Mouse (Mus musculus): ENCODE measurements around the gene Wdr90. TPM values are rescaled to one million over a fixed set of nuclear protein-coding genes. Genes with fewer than 3 reads are reported as not detected.
"Not testable (repeated sequence)": the region's sequence is repeated elsewhere in the genome, so short reads cannot be mapped to it uniquely, and the experiment has no call there.

Gene Wdr90
- total RNA-seq, 2 experiments from 2014 or later = 21.2 to 36.6 TPM

DNA sequence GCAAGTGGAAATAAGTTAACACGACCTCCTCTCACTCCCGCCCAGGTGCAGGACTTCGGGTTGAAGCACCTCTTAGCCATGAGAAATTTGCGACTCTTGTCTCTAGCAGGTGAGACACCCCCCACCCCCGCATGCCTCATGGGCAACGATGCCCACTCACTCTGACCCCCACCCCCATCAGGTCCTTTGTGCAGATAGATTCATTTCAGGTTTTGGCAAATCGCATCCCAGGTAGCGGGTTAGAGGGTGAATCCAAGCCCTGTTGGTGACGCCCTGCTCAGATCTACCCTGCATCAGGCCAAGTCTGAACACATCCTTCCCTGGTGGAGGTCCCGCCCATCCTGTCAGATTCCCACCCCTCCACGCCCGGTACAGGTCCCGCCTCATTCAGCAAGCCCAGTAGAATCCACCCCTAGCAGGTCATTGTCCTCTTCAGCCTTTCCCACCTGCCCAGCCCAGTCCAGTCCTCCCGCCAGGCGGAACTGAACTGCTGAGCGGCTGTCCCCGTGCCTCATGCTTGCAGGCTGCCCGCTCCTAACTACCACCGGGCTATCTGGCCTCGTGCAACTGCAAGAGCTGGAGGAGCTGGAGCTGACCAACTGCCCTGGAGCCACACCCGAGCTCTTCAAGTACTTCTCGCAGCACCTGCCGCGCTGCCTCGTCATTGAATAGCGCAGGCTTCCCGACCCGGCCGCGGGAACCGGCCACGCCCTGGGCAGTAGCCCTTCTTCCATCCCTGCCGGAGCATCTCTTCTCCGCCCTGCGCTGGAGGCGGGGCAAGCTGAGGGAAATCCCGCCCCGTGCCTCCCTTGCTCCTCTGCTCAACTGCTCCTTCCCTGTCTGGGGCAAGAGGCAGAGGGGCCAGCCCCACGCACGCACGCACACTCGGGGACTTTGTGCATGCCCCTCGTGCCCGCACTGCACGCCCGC is 42.2 kb downstream of the Wdr90 start:
- no peak for DNase-seq (ENCODE audit: low spot score in 2 of 2)
- intact Hi-C loops (cut with DNase I) = no loop called here

DNA sequence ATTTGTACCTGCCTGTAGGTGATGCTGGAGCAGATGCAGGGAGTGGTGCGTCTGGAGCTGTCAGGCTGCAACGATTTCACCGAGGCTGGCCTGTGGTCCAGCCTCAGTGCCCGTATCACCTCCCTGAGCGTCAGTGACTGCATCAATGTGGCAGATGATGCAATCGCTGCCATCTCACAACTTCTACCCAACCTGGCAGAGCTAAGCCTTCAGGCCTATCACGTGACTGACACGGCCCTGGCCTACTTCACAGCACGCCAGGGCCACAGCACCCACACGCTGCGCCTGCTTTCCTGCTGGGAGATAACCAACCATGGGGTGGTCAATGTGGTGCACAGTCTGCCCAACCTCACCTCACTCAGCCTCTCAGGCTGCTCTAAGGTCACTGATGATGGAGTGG is 43.6 kb downstream of the Wdr90 start:
- no peak for DNase-seq (ENCODE audit: low spot score in 2 of 2)
- intact Hi-C loops (cut with DNase I) = no loop called here

DNA sequence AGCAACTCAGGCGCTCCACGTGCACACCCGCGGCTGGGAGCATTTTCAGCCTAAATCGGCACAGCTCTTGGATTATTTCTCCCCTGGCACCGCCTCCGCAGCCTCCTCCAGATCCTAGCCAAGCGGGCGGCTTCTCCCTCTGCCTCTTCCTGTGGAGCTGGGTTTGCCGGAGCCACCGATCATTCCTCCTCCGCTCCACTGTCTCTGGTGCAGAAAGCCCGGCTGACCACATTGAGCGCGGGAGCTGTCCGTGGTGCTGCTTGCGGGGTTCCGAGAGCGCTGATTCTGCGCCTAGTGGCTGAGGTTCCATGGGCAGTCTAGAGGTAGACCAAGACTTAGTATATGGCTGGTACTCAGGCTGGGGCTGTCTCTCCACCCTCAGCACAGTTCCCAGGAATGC is 47.8 kb downstream of the Wdr90 start:
- intact Hi-C loops (cut with DNase I) = no loop called here

DNA sequence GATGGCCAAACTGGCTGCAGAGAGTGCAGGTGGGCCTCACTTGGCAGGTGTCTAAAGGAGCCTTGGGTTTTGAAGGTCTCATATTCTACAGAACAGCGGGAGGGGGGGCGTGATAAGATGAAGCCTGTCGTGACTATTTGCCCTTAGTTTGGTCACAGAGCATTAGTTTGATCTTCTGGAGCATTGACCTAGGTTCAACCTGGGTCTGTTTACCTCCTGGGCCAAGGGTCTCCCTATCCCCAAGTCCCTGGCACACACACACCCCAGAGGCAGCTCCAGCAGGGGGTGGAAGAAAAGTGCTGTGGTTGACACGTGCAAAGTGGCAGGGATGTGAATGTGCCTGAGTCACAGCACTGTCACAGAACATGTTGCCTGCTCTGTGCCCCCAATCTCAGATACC is 50.4 kb downstream of the Wdr90 start:
- intact Hi-C loops (cut with DNase I) = no loop called here
- DNase-seq (ENCODE audit: low spot score in 2 of 2) = no peak

More for the DNA sequence above, 47.8 kb downstream of the Wdr90 start:
- peak; percentile 88 to 93 for DNase-seq (ENCODE audit: low spot score in 2 of 2)

DNA sequence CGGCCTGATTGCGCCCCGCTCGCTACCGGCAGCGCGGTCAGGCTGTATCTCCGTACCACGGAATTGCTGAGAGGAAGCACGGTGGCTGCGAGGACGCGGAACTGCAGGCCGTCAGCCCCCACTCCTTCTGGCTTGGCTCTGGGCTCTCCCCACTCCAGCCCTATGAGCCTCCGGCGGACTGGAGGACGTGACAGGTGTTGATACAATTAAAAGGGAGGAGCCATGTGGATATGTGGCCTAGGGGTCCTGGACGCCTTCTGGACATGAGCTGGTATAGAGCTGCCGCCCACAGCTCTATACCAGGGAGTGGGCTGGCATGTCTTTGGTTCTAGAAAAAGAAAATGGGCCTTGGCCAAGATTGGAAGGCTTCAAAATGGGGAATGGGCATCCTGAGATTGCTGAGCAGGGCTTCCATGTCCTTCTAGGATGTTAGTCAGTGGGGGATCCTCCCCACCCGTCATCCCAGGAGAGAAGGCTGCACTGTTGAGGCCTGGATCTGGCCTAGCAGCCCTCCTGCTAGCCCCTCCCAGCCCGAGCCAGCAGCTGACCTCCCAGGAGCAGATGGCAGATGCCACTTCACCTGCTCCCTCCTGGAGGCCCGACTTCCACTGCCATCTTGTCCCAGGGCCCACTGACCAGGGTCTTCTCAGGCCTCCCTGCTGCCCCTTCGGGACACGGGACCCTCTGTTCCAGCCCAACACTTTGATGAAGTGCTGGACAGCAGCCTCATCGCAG is 51.5 kb downstream of the Wdr90 start:
- intact Hi-C loops (cut with DNase I) = loop anchor here (10.0 kb wide), 1 partner anchor 235 kb away; the partner anchor contains the start of genes Lmf1 and Sox8
- peak in 1 of 2 experiments; percentile 66 for DNase-seq (ENCODE audit: low spot score in 2 of 2)

DNA sequence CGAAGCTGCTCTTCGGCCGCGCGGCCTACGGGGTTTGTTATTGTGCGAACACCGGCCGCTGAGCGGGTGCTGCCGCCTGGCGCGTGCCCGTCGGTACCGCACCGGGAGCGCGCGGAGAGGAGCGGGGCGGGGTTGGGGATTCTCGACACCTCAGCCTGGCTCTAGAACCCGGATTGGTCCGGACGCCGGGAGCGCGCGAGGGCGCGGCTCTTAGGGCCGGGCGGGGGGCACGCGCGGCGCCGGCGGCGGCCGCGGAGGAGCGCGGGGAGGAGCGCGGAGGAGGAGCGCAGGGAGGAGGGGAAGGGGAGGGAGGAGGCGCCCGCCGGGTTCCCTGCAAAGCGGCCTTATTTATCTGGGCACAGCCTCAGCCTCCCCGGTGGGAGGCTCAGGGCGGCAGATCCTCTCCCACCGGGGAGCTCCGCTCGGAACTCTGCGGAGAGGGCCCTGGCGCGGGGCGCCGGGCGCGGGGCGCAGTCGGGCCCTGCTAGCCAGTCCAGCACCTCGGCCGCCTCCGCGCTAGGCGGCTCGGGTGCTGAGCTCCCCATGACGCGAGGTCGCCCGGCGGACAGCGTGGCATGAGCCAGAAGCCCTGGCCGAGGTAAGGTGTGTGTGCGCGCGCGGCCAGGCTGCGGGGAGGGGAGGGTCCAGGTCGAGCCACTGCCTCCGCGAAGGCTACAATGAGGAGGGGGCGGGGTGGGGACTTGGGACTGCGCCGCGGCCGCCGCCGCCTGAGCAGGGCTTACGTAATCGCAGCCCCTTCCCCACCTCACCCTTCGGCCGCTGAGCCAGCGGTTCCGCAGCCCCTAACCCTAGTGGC is 52.3 kb downstream of the Wdr90 start, which contains the start of gene Fbxl16:
Gene Fbxl16, plus strand, starts transcription at position 297 of the 817 bp plus-strand sequence.
- intact Hi-C loops (cut with DNase I) = loop anchor here (10.0 kb wide), 1 partner anchor 234 kb away; the partner anchor contains the start of genes Lmf1 and Sox8
- peak; percentile 90 to 94 for DNase-seq (ENCODE audit: low spot score in 2 of 2)

DNA sequence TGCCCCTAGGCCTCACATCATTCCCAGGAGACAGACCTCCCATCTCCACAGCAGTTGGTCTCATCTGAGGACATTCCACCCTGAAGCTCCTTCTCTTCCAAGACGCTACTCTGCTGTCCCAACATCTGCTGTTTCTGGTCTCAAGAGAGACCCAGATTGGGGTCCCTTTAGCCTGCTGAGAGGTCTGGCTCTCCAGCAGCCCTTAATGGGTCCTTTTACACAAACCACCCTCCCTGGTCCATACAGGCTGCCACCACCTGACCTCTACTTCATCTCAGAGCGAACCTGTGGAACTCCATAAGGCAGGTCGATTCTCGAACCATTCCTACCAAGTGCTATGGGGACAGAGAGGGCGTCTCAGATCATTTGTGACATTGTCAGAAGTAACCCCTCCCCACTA is 53.3 kb downstream of the Wdr90 start:
- DNase-seq (ENCODE audit: low spot score in 2 of 2) = no peak
- intact Hi-C loops (cut with DNase I) = loop anchor here (10.0 kb wide), 1 partner anchor 233 kb away; the partner anchor contains the start of genes Lmf1 and Sox8

DNA sequence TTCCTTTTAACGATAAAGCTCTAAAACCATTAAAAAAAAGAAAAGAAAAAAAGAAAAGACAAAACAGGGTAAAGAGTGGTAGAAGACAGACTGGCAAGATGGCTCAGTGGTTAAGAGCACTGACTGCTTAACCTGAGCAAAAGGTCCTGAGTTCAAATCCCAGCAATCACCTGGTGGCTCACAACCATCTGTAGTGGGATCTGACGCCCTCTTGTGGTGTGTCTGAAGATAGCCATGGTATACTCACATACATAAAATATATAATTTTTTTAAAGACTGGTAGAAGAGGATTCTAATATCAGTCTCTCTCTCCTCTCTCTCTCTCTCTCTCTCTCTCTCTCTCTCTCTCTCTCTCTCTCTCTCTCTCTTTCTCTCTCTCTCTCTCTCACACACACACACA is 53.8 kb downstream of the Wdr90 start:
- intact Hi-C loops (cut with DNase I) = loop anchor here (10.0 kb wide), 1 partner anchor 233 kb away; the partner anchor contains the start of genes Lmf1 and Sox8
- DNase-seq (ENCODE audit: low spot score in 2 of 2) = not testable (repeated sequence)

DNA sequence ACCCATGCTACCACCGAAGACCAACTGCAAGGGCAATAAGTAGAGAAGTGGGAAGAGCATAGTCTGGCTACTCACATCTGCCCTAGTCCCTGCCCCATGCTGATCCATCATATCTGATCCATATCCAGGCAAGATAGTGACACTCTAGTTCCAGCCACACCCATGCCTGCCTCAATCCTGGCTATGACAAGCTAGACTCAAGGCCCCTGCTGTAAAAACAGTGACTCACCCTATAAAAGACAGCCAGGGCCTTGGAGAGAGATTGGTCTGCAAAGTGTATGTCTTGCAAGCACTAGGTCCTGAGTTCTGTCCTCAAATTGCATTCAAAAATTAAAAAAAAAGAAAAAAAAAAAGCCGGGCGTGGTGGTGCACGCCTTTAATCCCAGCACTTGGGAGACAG is 54.8 kb downstream of the Wdr90 start:
- intact Hi-C loops (cut with DNase I) = loop anchor here (10.0 kb wide), 1 partner anchor 232 kb away; the partner anchor contains the start of genes Lmf1 and Sox8
- no peak for DNase-seq (ENCODE audit: low spot score in 2 of 2)

DNA sequence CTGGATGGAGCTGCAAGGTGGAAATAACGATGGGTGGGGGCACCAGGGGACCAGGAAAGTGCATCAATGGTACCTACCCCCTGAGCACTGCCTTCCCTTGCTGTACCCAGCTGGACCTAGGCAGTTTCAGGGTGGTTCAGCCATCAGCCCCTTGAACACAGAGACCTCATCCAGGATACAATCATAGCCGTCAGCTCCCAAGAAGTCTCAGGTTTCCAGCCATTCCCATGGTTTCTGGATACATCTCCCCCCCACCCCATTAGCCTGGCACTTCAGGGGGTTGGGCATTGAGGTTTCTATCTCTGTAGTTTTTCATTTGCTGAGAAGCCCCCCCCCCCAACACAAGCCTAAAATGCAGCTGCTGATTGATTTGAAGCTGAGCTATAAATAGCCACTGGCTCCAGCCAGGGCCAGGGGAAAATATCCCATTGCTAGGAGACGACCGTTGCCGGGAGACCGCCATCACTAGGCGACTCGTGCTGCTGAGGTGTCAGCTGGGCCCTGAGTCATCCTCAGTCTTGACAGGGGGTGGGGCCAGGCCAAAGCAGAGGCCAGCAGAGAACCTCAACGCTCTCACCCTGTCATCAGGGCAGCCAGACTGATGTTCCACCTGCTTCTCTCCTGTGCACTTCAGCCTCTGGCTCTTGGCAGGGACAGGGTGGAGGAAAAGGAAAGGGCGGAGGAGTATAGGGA is 58.3 kb downstream of the Wdr90 start:
- DNase-seq (ENCODE audit: low spot score in 2 of 2) = peak; percentile 78 to 83
- intact Hi-C loops (cut with DNase I) = loop anchor here (10.0 kb wide), 1 partner anchor 228 kb away; the partner anchor contains the start of genes Lmf1 and Sox8

DNA sequence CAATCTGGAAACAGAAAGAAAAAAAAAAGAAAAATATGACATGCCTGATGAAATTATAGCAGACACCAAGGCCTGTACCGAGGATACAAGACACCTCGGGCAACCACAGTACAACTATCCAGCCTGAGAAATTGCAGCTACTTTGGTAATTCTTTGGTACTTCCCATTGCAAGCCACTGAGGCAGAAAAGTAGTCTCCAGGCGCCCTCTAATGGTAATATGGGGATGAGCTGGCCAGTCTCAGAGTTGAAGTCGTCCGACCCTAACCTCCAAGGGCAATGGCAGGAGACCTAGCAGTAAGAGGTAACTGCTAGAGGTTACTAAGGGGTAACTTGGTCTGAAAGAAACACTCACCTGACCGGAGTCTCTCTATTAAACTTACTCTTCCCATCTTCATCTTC is 60.3 kb downstream of the Wdr90 start:
- intact Hi-C loops (cut with DNase I) = loop anchor here (1.0 to 10.0 kb wide), 3 partner anchors 28 to 226 kb away; partner anchors contain the start of genes Lmf1, Narfl and Sox8
- no peak for DNase-seq (ENCODE audit: low spot score in 2 of 2)

DNA sequence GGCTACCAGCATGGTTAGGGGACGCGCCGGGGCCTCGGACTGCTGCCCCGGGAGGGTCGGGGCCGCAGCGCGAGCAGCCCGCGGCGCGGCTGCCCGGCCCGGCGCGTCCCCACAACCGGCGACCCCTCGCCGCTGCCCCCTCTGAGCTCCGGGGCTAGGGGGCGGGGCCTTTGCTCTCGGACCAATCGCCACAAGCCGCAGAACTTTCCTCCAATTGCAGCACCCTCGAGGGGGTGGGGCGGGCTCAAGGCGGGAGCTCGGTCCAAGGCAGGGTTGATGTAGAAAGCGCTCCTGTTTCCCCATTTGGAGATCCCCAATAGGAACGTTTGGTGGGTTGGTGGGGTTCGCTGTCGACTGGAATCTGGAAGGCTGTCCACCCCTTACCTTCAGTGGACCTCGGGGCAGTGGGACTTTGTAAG is 64.3 kb downstream of the Wdr90 start, which contains the start of gene Metrn:
Gene Metrn, minus strand, starts transcription at position 186 of the 419 bp plus-strand sequence.
- peak; percentile 69 for DNase-seq (ENCODE audit: low spot score in 2 of 2)
- intact Hi-C loops (cut with DNase I) = loop anchor here (1.0 kb wide), 1 partner anchor 24 kb away; the partner anchor contains the start of gene Narfl

DNA sequence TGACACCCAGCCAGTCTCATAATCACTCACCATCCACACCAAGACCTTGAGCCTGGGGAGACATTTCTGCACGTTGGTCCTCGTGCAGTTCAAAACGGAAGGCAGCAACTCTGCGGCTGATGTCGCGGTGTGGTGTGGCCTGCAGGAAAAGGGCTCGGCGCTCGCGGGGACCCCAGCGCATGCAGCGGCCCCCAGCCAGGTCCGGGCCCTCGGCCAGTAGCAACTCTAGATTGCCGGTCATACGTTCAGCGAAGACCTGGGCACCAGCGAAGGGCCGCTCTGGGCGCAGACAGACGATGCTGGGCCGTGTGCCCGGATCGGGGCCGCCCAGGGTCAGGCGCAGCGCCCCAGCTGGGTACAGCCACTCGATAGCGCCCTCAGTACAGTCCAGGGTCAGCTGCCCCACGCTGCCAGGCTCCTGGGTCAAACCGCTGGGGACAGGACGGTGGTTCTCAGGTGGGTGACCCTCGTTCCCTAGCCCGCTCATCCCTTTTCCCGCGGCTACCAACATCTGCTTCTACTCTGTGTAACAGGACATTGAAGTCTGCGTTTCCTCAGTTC is 65.0 kb downstream of the Wdr90 start:
- intact Hi-C loops (cut with DNase I) = no loop called here
- DNase-seq (ENCODE audit: low spot score in 2 of 2) = no peak

DNA sequence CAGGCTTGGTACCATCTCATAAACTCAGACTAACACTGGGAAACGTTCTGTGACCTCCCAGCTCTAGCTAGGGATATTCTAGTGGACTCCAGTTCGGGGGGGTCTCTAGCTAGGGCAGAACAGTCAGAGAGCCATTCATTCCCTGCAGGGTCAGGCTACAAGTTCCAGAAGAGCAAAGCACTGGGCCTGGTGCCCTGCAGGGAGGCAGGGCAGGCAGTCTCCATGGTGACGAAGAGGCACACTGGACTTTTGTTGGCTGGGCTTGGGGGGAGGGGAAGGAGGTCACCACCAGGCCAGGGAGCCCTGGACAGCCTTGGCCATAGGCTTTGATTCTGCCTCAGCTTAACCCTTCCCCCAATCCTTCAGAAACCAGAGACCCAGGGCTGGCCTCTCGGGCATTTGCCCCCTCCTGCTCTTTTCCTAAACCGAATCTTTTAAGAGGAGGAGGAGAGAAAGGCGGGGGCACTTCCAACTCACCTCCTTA is 65.7 kb downstream of the Wdr90 start, which contains the start of gene AC134908.4:
Gene AC134908.4, minus strand, starts transcription at position 51 of the 484 bp plus-strand sequence.
- intact Hi-C loops (cut with DNase I) = no loop called here
- no peak for DNase-seq (ENCODE audit: low spot score in 2 of 2)

DNA sequence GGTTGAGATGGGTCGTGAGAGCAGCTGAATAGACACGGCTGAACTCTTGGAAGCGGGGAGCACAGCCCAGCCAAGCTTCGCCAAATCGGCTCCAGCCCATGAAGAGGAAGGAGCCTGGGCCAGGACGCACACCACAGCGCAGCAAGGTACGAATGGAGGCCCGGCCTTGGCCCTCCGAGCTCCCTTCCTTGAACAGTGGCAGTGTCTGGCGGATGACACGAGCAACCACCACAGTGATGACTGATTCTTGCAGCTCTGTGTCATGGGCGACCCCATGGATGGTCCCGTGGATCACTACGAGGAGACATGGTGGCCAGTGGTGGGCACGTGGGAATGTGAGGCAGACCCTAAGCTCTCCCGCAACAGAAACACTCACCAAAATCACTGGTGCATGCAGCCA is 66.3 kb downstream of the Wdr90 start:
- DNase-seq (ENCODE audit: low spot score in 2 of 2) = no peak
- intact Hi-C loops (cut with DNase I) = loop anchor here (5.0 kb wide), 1 partner anchor 318 kb away; no protein-coding TSS in a partner anchor

Measured in left cerebral cortex, postnatal 36 days (tissue).